12 mouse cellular contexts compared by ENCODE assay signal in genomic region chr15:6500787-6501186, GRCm38 (mm10). TPM values are rescaled to one million over a fixed set of nuclear protein-coding genes. Genes with fewer than 3 reads are reported as not detected.
DNase-seq lines count a peak whose midpoint lies in the region; ATAC-seq and TF ChIP-seq lines count a peak whose summit lies in the region.
"Had no signal": no experiment of that assay in that cellular context is flagged by ENCODE, and none has a peak within 500 bp of the region (broad histone marks: within the 10 kb centered on the region; RNA-seq: fewer than 3 reads in every experiment).

No protein-coding gene starts in this region.

- no peak overlapping the region for H3K27ac ChIP-seq in lung, embryonic 16.5 days (ENCODE audit: low read length)
- H3K27ac ChIP-seq in stomach, postnatal 0 days (replicated peaks): no peak overlapping the region
- H3K27ac ChIP-seq in hindbrain, embryonic 16.5 days (ENCODE audit: low read depth, low read length): no peak overlapping the region
- no peak overlapping the region for H3K27ac ChIP-seq in hindbrain, embryonic 14.5 days
- no peak overlapping the region for H3K27ac ChIP-seq in hindbrain, embryonic 11.5 days (ENCODE audit: low read depth, low read length)
- H3K27ac ChIP-seq: heart, embryonic 13.5 days; lung, embryonic 15.5 days had no signal

- H3K9ac ChIP-seq in lung, embryonic 16.5 days (ENCODE audit: low read length): no peak overlapping the region
- no peak overlapping the region for H3K9ac ChIP-seq in stomach, postnatal 0 days (ENCODE audit: low read length)
- H3K9ac ChIP-seq in hindbrain, embryonic 16.5 days (ENCODE audit: low read depth, low read length): no peak overlapping the region
- no peak overlapping the region for H3K9ac ChIP-seq in hindbrain, embryonic 14.5 days
- H3K9ac ChIP-seq in hindbrain, embryonic 11.5 days (ENCODE audit: low read depth, low read length): no peak overlapping the region
- H3K9ac ChIP-seq: heart, embryonic 13.5 days; lung, embryonic 15.5 days had no signal

- TF ChIP-seq CTCF in lung, adult 2 months (IDR thresholded peaks at IDR 0.05; ENCODE audit: insufficient read depth, low read length): no peak
- peak; percentile 56 for TF ChIP-seq CTCF in stomach, postnatal 0 days (IDR thresholded peaks at IDR 0.05; ENCODE audit: low read depth)

- DNase-seq in lung, adult 2 months: no peak
- peak; percentile 12 for DNase-seq in embryo, embryonic 10 days (ENCODE audit: low spot score)
- peak; percentile 31 for DNase-seq in layer of hippocampus, adult 9-11 months
- DNase-seq in stomach, postnatal 0 days (ENCODE audit: low spot score): no peak
- DNase-seq in hindbrain, embryonic 14.5 days (ENCODE audit: low spot score): no peak
- no peak for DNase-seq in hindbrain, embryonic 11.5 days (ENCODE audit: low spot score)
- DNase-seq: cerebellum, adult 8-10 months had no signal

- TF ChIP-seq POLR2A in lung, adult 2 months (IDR thresholded peaks at IDR 0.05; ENCODE audit: borderline replicate concordance, extremely low read depth, low read depth, low read length): no peak

- no peak overlapping the region for H3K4me3 ChIP-seq in lung, embryonic 16.5 days (ENCODE audit: low read length)
- no peak overlapping the region for H3K4me3 ChIP-seq in lung, adult 2 months (replicated peaks; ENCODE audit: extremely low read depth, low read depth, low read length)
- H3K4me3 ChIP-seq in stomach, postnatal 0 days (ENCODE audit: low read depth, low read length): no peak overlapping the region
- H3K4me3 ChIP-seq in hindbrain, embryonic 16.5 days (ENCODE audit: low read length): no peak overlapping the region
- no peak overlapping the region for H3K4me3 ChIP-seq in hindbrain, embryonic 14.5 days (replicated peaks; ENCODE audit: low read length)
- H3K4me3 ChIP-seq in hindbrain, embryonic 11.5 days (ENCODE audit: low read depth, low read length): no peak overlapping the region
- H3K4me3 ChIP-seq: heart, embryonic 13.5 days; lung, embryonic 15.5 days had no signal

- no peaks in the 10 kb centered on the region for H3K4me1 ChIP-seq in lung, embryonic 16.5 days (replicated peaks; ENCODE audit: control insufficient read depth, insufficient read depth, low read length)
- H3K4me1 ChIP-seq in lung, adult 2 months (ENCODE audit: control insufficient read depth, insufficient read depth, low read length): no peaks in the 10 kb centered on the region
- H3K4me1 ChIP-seq in stomach, postnatal 0 days (replicated peaks; ENCODE audit: control insufficient read depth, insufficient read depth): no peaks in the 10 kb centered on the region
- H3K4me1 ChIP-seq in hindbrain, embryonic 16.5 days (ENCODE audit: control insufficient read depth, insufficient read depth, low read depth, low read length): no peaks in the 10 kb centered on the region
- no peaks in the 10 kb centered on the region for H3K4me1 ChIP-seq in hindbrain, embryonic 14.5 days (replicated peaks; ENCODE audit: control insufficient read depth, insufficient read depth, low read length)
- H3K4me1 ChIP-seq in hindbrain, embryonic 11.5 days (replicated peaks; ENCODE audit: control insufficient read depth, insufficient read depth, low read length): no peaks in the 10 kb centered on the region
- H3K4me1 ChIP-seq: heart, embryonic 13.5 days; lung, embryonic 15.5 days had no signal

- H3K27me3 ChIP-seq in lung, embryonic 16.5 days (ENCODE audit: control insufficient read depth, insufficient read depth, low read depth, low read length): no peaks in the 10 kb centered on the region
- H3K27me3 ChIP-seq in stomach, postnatal 0 days (ENCODE audit: control insufficient read depth, insufficient read depth, low read length): no peaks in the 10 kb centered on the region
- no peaks in the 10 kb centered on the region for H3K27me3 ChIP-seq in hindbrain, embryonic 16.5 days (replicated peaks; ENCODE audit: control insufficient read depth, insufficient read depth, low read length)
- no peaks in the 10 kb centered on the region for H3K27me3 ChIP-seq in hindbrain, embryonic 14.5 days (ENCODE audit: control insufficient read depth, insufficient read depth, low read length)
- H3K27me3 ChIP-seq in hindbrain, embryonic 11.5 days (ENCODE audit: control insufficient read depth, insufficient read depth, low read length): no peaks in the 10 kb centered on the region
- H3K27me3 ChIP-seq: heart, embryonic 13.5 days; lung, embryonic 15.5 days had no signal

- no peaks in the 10 kb centered on the region for H3K36me3 ChIP-seq in lung, embryonic 16.5 days (ENCODE audit: control insufficient read depth, insufficient read depth, low read length)
- no peaks in the 10 kb centered on the region for H3K36me3 ChIP-seq in stomach, postnatal 0 days (ENCODE audit: control insufficient read depth, insufficient read depth, low read length)
- H3K36me3 ChIP-seq in hindbrain, embryonic 16.5 days (ENCODE audit: control insufficient read depth, insufficient read depth, low read length): no peaks in the 10 kb centered on the region
- H3K36me3 ChIP-seq in hindbrain, embryonic 14.5 days (replicated peaks; ENCODE audit: control insufficient read depth, insufficient read depth): no peaks in the 10 kb centered on the region
- no peaks in the 10 kb centered on the region for H3K36me3 ChIP-seq in hindbrain, embryonic 11.5 days (ENCODE audit: control insufficient read depth, insufficient read depth, low read length)
- H3K36me3 ChIP-seq: heart, embryonic 13.5 days; lung, embryonic 15.5 days had no signal

- ATAC-seq in lung, embryonic 16.5 days (ENCODE audit: low read depth): 0 out of 2 replicates have a peak, but pooled peaks have one; percentile 31
- ATAC-seq in stomach, postnatal 0 days (ENCODE audit: low FRiP score, low TSS enrichment): no peak
- no peak for ATAC-seq in hindbrain, embryonic 16.5 days
- no peak for ATAC-seq in hindbrain, embryonic 14.5 days (ENCODE audit: low FRiP score)
- no peak for ATAC-seq in hindbrain, embryonic 11.5 days (ENCODE audit: low FRiP score)

- no peaks in the 10 kb centered on the region for H3K9me3 ChIP-seq in lung, embryonic 16.5 days (ENCODE audit: control insufficient read depth, low read length)
- H3K9me3 ChIP-seq in stomach, postnatal 0 days (ENCODE audit: control insufficient read depth, low read length): no peaks in the 10 kb centered on the region
- no peaks in the 10 kb centered on the region for H3K9me3 ChIP-seq in hindbrain, embryonic 16.5 days (ENCODE audit: control insufficient read depth, low read length)
- H3K9me3 ChIP-seq in hindbrain, embryonic 14.5 days (ENCODE audit: control insufficient read depth, low read length): no peaks in the 10 kb centered on the region
- no peaks in the 10 kb centered on the region for H3K9me3 ChIP-seq in hindbrain, embryonic 11.5 days (ENCODE audit: control insufficient read depth, low read length)
- H3K9me3 ChIP-seq: heart, embryonic 13.5 days; lung, embryonic 15.5 days had no signal

- no peak for TF ChIP-seq EP300 in stomach, postnatal 0 days (optimal IDR thresholded peaks at IDR 0.05)

- no peak overlapping the region for H3K4me2 ChIP-seq in lung, embryonic 16.5 days (ENCODE audit: low read depth, low read length)
- H3K4me2 ChIP-seq in stomach, postnatal 0 days (replicated peaks; ENCODE audit: low read depth): no peak overlapping the region
- no peak overlapping the region for H3K4me2 ChIP-seq in hindbrain, embryonic 16.5 days (ENCODE audit: low read length)
- H3K4me2 ChIP-seq in hindbrain, embryonic 14.5 days (replicated peaks): no peak overlapping the region
- H3K4me2 ChIP-seq in hindbrain, embryonic 11.5 days (replicated peaks; ENCODE audit: low read depth, low read length): no peak overlapping the region
- H3K4me2 ChIP-seq: heart, embryonic 13.5 days; lung, embryonic 15.5 days had no signal

- WGBS in lung, embryonic 16.5 days: 34% methylated on average over 1 of the region's 1 CpGs
- WGBS in lung, adult 2 months: 24% methylated on average over 1 of the region's 1 CpGs
- WGBS in stomach, postnatal 0 days: 23% methylated on average over 1 of the region's 1 CpGs
- 62% methylated on average over 1 of the region's 1 CpGs for WGBS in hindbrain, embryonic 16.5 days
- WGBS in hindbrain, embryonic 14.5 days: 69% methylated on average over 1 of the region's 1 CpGs
- 48% methylated on average over 1 of the region's 1 CpGs for WGBS in hindbrain, embryonic 11.5 days

RNA-seq across cellular contexts. Expression of gene Fyb, which starts 21.9 kb away (rescaled TPM):
- 7.9 and 9.2 TPM in 2 replicates for polyA plus RNA-seq in lung, embryonic 16.5 days (2015; fragmentation: Nextera tagmentation; extraction: Ambion mirVana)
- 48.1 and 71.0 TPM in 2 replicates for polyA plus RNA-seq in lung, adult 2 months (2012; rRNA removed)
- 5.5 and 7.8 TPM in 2 replicates for polyA plus RNA-seq in stomach, postnatal 0 days (2015; fragmentation: Nextera tagmentation; extraction: Ambion mirVana)
- 3.2 and 3.4 TPM in 2 replicates for polyA plus RNA-seq in hindbrain, embryonic 16.5 days (2015; fragmentation: Nextera tagmentation; extraction: Ambion mirVana)
- polyA plus RNA-seq in hindbrain, embryonic 14.5 days (2014; fragmentation: Nextera tagmentation; extraction: Ambion mirVana): 4.2 and 4.9 TPM in 2 replicates
- 4.8 and 5.8 TPM in 2 replicates for polyA plus RNA-seq in hindbrain, embryonic 11.5 days (2014; fragmentation: Nextera tagmentation; extraction: Ambion mirVana)

RNA-seq across cellular contexts. Expression of gene C9, which starts 55.7 kb away (rescaled TPM):
- polyA plus RNA-seq in lung, embryonic 16.5 days (2015; fragmentation: Nextera tagmentation; extraction: Ambion mirVana): 0.20 TPM in 1 of 2 replicates, not detected in the other
- polyA plus RNA-seq in lung, adult 2 months (2012; rRNA removed): not detected in 2 replicates
- not detected in 2 replicates for polyA plus RNA-seq in stomach, postnatal 0 days (2015; fragmentation: Nextera tagmentation; extraction: Ambion mirVana)
- polyA plus RNA-seq in hindbrain, embryonic 16.5 days (2015; fragmentation: Nextera tagmentation; extraction: Ambion mirVana): not detected in 2 replicates
- 0.27 TPM in 1 of 2 replicates, not detected in the other for polyA plus RNA-seq in hindbrain, embryonic 14.5 days (2014; fragmentation: Nextera tagmentation; extraction: Ambion mirVana)
- polyA plus RNA-seq in hindbrain, embryonic 11.5 days (2014; fragmentation: Nextera tagmentation; extraction: Ambion mirVana): not detected in 2 replicates
- polyA plus RNA-seq: heart, embryonic 13.5 days; lung, embryonic 15.5 days; small intestine, adult 2 months had no signal

Comparison
In these comparisons a context has a peak if more than half of its experiments do, and no peak if none do; other contexts are left out.
1. DNase-seq: peak in embryo, embryonic 10 days (single experiment) and layer of hippocampus, adult 9-11 months (single experiment); none in lung, adult 2 months (single experiment), stomach, postnatal 0 days (single experiment), hindbrain, embryonic 14.5 days (single experiment) and hindbrain, embryonic 11.5 days (single experiment).